Mouse (Mus musculus) adrenal gland, postnatal 10 days (tissue): ENCODE measurements around the gene Ndufs5. TPM values are rescaled to one million over a fixed set of nuclear protein-coding genes. Genes with fewer than 3 reads are reported as not detected.

Source experiments
- total RNA-seq, 2 experiments: library from RNA; stranded (reverse); gene quantifications; 2 replicates each; pipeline ENCODE4 v1.2.3; 2021

Ndufs5 gene
- total RNA-seq, 2 experiments from 2014 or later: 371 to 393 TPM

Other genes starting within 250 kb of the Ndufs5 start
- 100 to 1,000 TPM; 170 to 248 TPM for gene Macf1, start 33.8 kb downstream of the Ndufs5 start, total RNA-seq
- gene Akirin1, start 32.1 kb upstream of the Ndufs5 start, total RNA-seq: 10 to 100 TPM; 42.3 to 50.1 TPM
- 1 to 10 TPM; 1.3 to 2.3 TPM for gene Rhbdl2, start 69.7 kb upstream of the Ndufs5 start, total RNA-seq
- gene 4933427I04Rik, start 141.5 kb upstream of the Ndufs5 start, total RNA-seq: not detected
- gene Mycbp, start 186.6 kb upstream of the Ndufs5 start, total RNA-seq: 10 to 100 TPM; 46.0 to 50.3 TPM
- gene Rragc, start 199.2 kb upstream of the Ndufs5 start, total RNA-seq: 10 to 100 TPM; 75.9 to 79.0 TPM
- not detected for gene 4930535I16Rik, start 199.8 kb upstream of the Ndufs5 start, total RNA-seq